Mouse (Mus musculus): ENCODE data around the gene Idi2.
"Not testable (repeated sequence)": the region's sequence is repeated elsewhere in the genome, so short reads cannot be mapped to it uniquely, and the experiment has no call there.

The Idi2 gene

DNA sequence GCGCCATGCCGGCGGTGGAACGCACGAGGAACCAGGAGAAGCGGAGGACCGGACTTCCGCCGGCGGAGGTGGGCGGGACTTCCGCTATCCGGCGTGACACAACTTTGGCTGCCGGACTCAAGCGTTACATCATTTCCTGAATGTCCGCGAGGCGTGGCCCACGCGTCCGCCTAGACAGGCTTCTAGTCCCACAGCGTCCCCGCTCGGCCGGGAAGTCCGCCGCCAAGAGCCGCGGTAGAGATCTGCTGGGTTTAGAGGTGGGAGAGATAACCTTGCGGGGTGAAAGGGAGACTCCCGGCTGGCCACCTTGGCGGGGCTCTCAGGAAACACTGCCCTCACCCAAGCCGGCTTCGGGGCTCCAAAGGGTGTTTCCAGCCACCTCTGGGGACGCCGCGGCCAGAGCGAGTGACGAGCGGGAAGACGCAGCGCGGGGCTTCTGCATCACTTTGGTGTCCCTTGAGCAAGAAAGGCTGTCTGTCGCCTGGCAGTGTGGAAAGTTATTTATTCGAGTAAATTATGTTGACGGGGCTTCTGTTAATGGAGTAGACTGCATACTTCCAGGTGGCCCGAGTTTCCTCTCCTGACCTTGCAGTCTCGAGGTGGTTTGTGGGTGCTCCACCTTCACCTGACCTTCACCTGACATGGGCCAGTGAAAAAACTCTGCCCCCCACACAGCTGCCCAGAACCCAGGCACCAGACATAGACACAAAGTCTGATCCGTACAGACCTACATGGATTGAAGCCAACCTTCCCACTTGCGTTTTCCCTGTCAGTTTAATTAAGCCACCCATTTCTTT is 43.5 kb downstream of the Idi2 start, which contains the start of gene Gtpbp4:
Gene Gtpbp4 (minus strand): TSS at position 94 of the 797 bp plus-strand sequence.
- ATAC-seq (ENCODE audit: insufficient number of reproducible peaks, low FRiP score, low TSS enrichment): peak; percentile 98

GRCm38 (mm10) chr13:8997221-8997620 is 44.6 kb downstream of the Idi2 start:
- ATAC-seq (ENCODE audit: insufficient number of reproducible peaks, low FRiP score, low TSS enrichment): not testable (repeated sequence)

GRCm38 (mm10) chr13:8999464-8999863 is 46.8 kb downstream of the Idi2 start:
- no peak for ATAC-seq (ENCODE audit: insufficient number of reproducible peaks, low FRiP score, low TSS enrichment)

- ATAC-seq (ENCODE audit: insufficient number of reproducible peaks, low FRiP score, low TSS enrichment): no peak
These were observed 50.6 kb downstream of the Idi2 start for GRCm38 (mm10) chr13:9003306-9003705.

Measured in cerebellum, adult (tissue).